Mouse (Mus musculus) cerebellum, postnatal 36 days (tissue): ENCODE results near the gene Ppp1r12a.
"Not testable (repeated sequence)": the region's sequence is repeated elsewhere in the genome, so short reads cannot be mapped to it uniquely, and the experiment has no call there.

Source experiments
- DNase-seq, 2 experiments: peaks; one replicate each; pipeline ENCODE4 v3.0.0; 2021 to 2022; ENCODE audit warnings: mixed read lengths in 2 of 2

The Ppp1r12a gene

DNA sequence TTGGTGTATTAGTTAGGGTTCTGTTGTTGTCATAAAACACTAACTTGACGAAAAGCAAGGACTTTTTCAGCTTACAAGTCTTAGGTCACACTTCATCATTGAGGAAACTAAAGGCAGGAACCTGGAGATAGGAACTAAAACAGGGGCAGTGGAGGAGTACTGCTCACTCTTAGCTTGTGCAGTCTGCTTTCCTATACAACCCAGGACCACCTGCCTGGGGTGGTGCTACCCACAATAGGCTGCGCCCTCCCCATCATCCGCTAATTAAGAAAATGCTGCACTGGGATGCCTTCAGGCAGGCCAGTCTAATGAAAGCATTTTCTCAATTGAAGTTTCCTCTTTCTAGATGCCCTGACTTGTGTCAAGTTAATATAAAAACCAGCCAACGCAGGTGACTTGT is 40.1 kb downstream of the Ppp1r12a start:
- no peak for DNase-seq

DNA sequence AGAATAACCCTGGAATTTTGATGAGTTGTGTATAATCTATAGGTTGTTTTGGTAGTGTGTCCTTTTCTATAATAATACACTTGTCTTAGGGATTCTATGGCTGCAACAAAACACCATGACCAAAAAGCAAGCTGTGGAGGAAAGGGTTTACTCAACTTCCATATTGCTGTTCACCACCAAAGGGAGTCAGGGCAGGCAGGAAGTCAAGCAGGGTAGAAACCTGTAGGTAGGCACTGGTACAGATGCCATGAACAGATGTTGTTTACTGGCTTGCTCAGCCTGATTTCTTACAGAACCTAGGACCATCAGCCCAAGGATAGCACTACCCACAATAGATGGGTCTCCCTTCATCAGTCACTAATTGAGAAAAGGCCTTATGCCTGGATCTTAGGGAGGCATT is 41.4 kb downstream of the Ppp1r12a start:
- DNase-seq: no peak

DNA sequence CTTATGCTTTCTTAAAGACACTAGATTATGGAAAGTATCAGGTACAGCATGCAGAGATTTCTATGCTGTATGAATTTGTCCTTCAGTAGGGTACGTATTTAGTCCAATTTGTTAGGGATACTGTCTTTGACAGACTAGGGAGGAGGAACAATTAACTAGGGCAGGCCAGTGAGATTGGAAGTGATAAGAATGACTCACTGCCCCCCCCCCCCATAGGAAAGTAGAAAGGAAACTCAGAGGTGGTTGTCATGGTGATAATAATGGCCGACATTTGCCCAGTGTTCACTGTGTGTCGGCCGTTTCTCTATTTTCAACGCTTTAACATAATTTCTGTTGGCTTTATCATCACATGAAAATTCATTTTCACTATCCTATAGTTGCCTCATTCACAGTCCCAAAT is 47.4 kb downstream of the Ppp1r12a start:
- no peak for DNase-seq

DNA sequence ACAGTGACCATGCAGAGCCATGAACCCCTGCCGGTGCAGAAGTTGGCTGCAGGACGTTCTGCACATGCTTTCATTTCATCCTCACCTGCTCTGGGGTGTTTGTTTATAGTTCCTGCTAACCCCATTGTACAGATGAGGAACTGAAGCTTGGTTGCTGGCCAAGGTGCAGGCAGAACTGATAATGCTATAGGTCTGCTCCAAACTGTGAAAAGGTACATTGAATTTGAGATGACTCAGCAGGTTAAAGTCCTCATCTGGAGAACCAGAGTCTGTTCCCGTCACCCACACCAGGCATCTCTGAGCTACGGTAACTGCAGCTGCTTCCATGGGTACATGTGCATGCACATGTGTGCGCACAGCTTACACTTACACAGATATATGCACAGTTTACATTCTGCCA is 62.4 kb downstream of the Ppp1r12a start:
- no peak for DNase-seq

DNA sequence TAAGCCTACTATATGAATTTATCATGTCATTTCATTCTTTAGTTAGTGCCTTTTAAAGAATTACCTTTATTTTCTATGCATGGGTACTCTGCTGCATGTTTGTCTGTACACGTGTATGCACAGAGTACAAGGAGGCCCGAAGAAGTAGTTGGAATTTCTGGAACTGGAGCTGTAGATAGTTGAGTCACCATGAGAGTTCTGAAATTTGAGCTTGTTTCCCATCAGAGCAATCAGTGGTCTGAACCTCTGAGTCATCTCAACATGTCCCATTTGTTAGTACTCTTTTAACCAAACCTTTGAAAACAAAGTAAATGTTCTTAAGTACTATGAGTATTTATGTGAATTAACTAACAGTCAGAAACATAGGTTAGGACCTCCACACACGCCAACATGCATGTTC is 75.1 kb downstream of the Ppp1r12a start:
- no peak for DNase-seq

DNA sequence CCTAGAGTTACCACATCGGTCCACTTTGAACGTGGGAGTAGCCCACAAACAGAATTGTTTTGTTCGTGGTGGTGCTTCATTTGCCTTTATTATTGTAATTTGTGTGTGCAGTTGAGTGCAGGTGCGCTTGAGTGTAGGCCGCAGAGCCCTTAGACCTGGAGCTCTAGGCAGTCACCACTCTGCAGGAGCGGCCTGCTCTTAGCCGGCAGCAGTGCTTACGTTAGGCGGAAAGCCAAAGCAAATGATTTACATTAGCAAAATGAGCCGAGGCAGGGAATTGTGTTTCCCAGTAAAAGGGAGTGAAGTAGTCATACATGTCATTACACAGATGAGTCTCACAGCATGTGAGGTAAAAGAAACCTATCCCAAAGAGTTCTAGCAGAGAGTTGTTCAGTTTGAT is 77.1 kb downstream of the Ppp1r12a start:
- DNase-seq: no peak

DNA sequence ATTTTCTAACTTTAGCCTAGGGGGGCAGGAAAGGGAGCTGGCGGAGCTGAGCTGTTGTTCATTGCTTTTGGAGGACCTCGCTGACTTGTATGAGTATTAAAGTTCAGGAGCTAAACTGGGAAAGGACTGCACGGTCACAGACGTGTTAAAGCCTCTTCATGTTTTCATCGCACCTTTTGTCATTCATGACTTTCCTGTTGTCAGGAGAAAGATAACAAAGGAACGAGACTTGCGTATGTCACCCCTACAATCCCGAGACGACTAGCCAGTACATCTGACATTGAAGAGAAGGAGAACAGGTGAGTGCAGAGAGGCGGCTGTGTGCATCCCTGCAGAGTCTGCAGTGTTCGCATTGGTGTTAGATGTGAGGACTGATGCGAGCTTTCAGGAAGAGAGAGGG is 88.7 kb downstream of the Ppp1r12a start:
- DNase-seq: no peak

DNA sequence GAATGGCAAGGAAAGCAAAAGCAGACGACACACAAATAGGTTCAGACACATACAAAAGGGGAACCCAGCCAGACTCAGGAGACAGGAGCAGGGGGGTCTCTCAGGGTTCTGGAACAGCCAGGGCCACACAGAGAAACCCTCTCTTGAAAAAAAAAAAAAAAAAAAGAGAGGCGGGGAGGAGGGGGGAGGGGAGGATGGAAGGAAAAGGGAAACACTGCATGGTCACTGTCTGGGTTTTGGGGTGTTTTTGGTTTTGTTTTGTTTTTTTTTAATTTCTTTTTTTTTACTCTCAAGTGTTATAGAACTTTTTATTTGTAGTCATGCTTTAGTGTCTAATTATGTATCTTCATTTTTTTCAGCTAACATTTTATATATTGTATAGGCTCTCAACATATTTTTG is 89.2 kb downstream of the Ppp1r12a start:
- DNase-seq: no peak

DNA sequence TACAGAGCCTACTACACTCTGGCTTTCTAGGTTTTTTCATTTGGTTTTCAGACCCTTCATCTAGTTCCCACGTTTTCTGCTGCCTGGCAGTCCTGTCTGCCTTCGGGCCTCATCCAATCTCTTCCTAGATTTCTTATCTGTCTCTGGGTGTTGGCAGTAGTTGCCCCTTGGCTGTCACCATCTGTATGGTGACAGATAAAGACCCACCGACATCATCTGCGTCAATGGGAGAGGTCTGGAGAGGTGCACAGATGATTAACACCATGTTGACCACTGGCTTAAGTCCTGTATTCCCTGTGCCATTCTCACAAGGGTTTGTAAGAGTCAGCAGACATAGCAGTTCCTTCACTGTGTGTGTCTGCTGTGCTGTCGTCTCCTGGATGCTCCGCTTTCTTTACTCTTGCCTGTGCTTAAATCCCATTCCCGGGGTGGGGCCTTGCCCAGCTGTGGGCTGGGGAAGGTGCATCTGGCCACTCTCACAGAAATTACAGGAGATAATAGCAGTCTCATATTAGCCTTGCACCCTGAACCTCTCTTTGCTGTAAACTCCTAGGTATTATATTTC is 93.9 kb downstream of the Ppp1r12a start:
- DNase-seq: no peak

DNA sequence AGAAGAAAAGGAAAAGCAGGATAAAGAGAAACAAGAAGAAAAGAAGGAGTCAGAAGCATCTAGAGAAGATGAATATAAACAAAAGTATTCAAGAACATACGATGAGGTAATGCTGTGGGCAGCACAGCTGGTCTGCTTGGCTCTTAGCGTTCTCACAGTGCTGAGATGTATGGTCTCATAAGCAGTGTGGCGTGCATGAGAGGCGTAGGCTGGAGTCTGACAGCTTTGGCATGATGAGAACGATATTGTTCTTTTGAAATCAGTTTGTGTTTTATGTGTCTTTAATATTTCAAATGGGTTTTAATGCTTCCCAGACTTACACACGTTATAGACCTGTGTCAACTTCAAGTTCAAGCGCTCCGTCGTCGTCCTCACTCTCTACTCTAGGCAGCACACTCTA is 98.9 kb downstream of the Ppp1r12a start:
- no peak for DNase-seq

DNA sequence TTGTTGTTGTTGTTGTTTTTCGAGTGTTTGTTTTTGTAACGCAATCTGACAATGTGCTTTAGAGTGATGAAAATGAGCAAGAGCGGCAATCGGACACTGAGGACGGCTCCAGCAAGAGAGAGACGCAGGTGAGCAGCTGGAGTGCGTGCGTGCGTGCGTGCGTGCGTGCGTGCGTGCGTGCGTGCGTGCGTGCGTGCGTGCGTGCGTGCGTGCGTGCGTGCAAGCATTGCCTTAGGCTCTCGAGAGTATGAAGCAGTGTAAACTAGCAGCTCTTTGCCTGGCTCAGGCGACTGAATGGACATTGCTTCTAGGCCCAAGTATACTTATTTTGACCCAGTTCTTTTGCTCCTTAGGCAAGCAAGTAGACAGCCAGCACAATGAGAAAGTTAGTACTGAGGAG is 102.6 kb downstream of the Ppp1r12a start:
- no peak for DNase-seq

DNA sequence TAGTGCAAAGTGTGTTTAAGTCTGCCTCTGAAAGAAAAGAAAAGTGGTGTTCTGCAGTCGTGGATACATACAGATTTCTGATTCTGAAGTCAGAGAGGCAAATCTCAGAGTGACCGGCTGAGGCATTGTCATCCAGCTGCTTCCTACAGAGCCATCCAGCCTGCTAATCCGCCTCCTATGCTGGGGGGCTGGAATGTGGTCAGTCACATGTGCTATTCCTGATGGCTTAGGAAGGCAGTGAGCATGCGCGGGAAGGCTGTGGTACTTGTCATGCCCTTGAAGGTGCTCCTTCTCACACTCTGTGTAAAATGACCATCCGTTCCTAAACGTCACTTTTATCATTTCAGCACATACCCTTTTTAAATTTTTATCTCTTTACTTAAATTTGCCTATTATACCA is 109.2 kb downstream of the Ppp1r12a start:
- DNase-seq: no peak

DNA sequence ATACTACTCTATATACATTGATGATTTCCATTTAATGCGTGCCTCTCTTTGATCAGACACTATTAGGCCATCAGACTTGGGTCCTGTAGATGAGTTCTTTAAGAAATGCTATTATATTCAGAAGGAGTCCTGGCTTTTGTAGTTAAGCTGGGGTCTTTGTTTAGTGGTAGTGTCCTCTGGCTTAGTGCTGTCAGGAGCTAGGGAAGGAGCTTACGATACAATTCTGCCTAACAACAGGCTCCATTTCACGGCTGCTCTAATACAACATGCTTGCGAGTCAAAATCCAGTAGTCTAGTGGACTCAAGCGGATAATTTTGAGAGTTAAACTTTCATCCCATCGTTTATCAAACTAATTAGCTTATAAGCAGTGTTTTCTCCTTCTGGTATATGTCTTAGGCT is 114.7 kb downstream of the Ppp1r12a start:
- DNase-seq: no peak

DNA sequence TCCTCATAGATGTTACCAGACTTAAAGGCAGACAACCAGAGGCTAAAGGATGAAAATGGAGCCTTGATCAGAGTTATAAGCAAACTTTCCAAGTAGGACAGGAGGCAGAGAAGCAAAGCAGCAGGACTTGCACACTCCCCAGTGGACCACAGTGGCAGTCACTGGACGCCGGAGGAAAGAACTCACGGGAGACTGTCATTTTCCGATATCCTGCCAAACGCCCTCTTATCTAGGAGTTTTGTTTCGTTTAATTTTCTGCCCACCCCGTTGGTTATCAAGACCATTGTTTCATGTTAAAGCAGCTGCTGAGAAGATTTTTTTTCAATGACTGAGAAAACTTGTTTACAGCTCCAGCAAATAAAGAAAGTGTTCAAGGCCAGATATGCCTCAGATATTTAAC is 115.2 kb downstream of the Ppp1r12a start:
- no peak for DNase-seq

DNA sequence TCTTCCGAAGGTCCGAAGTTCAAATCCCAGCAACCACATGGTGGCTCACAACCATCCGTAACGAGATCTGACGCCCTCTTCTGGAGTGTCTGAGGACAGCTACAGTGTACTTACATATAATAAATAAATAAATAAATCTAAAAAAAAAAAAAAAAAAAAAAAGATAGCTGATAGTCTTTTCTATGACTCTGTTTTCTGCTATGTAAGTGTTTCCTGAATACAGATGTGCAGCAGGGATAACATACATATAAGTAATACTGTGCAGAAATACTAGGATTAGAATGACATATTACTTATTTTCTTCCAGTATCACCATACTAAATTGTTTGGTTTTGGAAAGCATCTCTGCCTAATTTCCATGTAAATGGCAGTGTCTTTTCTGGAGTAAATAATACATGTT is 119.1 kb downstream of the Ppp1r12a start:
- not testable (repeated sequence) for DNase-seq

DNA sequence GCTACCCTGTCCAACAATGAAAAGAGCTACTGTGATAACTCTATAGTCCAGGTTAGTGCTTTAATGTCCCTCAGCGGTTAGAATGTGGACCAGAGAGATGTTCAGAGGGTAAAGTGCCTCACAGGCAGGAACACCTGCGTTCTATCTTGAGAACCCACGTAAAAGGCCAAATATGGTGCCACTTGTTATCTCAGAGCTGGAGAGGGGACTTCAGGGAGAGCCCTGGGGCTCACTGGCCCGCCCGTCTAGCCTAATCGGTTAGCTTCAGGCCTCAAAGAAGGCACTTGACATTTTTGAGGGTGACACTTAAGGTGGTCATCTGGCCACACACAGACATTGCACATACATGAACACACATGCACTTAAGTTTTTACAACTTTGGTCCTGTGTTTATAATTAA is 120.4 kb downstream of the Ppp1r12a start:
- DNase-seq: no peak

DNA sequence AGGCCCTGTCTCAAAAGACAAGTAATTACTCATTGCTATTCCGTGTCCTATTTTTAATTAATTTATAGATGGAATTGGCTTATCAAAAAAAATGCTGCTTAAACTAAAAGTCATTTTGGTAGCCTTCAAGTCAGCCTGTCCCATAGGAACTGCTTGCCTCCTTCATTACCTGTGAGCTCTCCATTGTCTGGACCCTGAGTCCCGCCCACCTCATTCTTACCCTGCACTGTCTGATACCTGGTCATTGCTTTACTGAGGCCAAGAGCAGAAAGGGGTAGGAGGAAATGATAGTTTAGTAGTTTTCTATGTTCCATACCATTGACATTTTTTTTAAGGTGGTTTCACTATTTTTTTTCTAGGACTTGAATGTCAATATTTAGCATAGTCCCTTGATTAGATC is 121.4 kb downstream of the Ppp1r12a start:
- DNase-seq: no peak

DNA sequence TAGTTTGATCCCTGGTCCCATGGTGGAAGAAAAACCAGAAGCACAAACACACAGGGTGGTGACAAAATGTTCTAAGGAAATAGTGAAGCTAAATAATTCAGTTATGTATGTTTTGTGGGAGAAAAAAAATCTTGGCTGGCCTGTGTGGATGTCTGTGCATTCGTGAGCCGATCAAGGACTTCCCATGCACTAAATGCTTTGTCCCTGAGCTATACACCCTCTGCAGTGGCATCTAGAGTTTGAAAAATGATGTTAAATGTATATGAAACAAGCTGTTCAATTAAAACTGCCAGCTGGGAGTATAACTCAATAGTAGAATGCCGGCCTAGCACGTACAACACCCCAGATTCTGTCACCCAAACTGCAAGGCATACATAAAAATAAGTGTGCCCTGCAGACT is 121.8 kb downstream of the Ppp1r12a start:
- no peak for DNase-seq

DNA sequence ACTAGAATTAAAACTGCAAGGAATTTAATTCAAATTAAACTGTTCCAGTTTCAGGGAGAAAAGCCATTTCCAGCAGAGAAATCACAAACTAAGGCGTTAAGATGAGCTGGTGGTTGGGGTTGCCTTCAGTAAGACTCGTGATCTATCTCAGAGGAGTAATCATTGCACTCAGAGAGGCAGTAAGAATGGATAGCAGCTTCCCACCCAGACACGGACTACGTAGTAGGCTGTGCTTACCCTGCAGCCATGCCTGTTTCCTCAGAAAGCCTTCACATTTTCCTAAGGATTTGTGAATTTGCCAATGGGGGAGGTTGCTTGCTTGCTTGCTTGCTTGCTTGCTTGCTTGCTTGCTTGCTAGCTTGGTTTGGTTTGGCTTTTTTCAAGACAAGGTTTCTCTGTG is 122.5 kb downstream of the Ppp1r12a start:
- DNase-seq: no peak

DNA sequence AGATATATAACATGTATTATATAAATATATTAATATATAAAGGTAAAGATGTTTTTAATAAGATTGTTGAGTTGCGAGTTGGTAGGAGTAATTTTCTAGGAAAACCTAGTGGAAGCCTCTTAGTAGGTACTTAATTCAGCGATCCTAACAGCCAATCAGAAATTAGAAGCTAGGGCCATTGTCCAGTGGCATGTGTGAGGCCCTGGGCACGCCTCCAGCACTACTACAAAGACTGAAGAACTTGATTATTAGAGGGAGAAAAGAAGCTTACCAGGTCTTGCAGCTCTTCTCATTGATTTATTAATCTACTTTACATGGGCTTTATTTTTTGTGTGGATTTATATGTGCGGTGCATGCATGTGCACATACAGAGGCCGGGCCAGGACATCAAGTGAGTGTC is 123.0 kb downstream of the Ppp1r12a start:
- no peak for DNase-seq

DNA sequence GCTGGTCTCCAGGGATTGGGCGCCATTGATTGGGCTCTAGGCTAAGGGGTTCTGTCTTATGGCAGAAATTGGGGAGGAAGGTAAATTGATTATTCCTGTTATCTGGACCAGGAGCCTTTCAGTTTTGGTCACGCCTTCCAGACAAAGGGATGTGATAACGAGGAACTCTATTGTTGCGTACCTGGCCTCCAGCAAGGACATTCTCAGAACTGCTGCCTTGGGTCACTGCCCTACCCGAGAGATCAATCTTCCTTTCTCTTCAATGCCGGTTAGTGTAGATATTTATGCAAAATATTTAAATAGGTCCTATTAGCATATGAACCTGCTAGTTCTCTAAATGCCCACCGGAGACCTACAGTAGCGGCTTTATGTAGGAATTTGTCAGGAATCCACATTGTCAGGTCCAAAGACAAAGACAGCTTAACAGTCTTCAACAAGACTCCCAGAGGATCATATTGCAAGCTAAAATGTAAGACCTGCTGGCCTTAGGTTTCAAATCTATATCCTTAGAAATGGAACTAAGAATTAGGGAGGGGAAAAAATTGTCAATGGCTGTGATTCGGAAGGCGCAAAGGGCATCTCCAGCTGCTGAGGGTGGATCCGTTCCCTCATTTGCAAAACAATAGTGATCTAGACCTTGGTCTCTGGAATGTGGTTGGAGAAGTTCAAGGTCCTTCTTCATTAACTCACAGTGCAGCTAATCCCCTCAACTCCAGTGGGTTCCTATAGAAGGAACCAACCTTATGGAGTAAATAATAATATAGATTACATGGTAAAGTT is 124.9 kb downstream of the Ppp1r12a start:
- no peak for DNase-seq

DNA sequence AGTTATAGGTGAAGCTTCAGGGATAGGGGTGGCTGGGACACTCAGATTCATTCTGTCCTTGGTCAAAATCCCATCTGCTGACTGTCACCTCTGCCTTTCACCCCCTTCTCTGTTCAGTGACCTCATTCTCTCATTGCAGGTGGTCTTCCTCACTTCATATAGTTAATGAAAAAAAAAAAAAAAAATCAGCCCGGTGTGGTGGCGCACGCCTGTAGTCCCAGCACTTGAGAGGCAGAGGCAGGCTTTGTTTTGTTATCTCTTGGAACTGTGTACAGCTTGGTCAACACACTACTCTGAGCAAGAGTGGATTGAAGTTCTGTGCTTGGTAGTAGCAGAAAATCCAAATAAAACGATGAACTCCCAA is 125.4 kb downstream of the Ppp1r12a start:
- DNase-seq: no peak

DNA sequence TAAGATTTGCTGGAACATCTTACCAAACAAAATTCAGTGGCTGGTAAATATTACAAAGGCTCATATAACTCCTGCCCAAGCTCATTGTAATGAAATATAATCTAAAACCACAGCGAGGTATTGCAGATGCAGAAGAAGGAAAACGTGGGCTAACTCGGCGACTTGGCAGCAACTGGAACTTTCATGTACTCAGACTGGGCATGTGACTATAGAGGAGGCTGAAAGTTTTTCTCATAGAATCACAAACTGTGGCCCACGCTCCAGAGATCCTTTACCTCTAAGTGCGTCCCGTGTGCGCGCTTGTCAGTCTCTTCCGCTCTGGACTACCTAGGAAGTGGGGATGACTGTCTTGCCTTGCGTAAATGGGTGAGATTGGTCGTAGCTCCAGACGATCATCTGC is 128.1 kb downstream of the Ppp1r12a start:
- no peak for DNase-seq

DNA sequence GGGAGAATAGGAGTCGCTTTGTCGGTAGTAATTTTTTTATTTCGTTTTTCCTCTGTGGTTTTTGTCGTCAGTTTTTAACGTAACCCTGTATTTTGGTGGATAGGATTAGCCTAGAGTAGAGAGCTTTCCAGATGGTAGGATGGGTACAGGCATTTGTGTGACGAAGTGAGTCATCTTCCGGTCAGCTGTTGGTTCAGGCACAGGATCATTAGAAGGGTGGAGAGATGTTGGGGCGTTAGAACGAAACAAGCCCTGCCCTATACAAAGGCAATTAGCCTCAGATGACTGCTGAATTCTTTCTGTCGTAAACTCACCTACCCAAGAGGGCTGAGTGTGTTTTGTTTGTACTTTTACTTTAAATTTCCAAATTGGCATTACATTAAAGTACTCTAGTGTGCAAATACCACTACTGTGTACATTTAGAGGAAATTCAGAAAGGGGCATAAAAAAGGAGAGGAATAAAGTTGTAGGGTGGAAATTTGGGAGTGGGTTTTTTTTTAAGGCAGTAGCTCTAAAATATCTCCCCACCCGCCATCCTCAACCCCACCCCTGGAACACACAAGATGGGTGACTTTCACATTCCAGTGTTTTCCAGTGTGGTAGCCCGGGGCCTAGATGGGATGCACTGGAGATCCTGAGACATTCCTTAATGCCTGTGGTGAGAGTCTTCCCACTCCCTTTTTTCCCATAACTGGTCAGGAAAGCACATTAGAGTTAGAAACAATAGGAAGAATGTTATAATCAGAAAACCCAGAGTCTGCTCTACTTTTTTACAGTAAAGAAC is 129.9 kb downstream of the Ppp1r12a start:
- DNase-seq: no peak
